Mouse (Mus musculus) forebrain, postnatal 0 days (tissue): ENCODE measurements around the gene Ndufb3. TPM values are rescaled to one million over a fixed set of nuclear protein-coding genes. Genes with fewer than 3 reads are reported as not detected.
"Not testable (repeated sequence)": the region's sequence is repeated elsewhere in the genome, so short reads cannot be mapped to it uniquely, and the experiment has no call there.

Experiments
- ATAC-seq: fragments of 200-750 bp; cut with Nextera tagmentation; 2 replicates; pipeline ENCODE4 v1.8.0; 2017; ENCODE audit warnings: mild to moderate bottlenecking, moderate library complexity
- DNase-seq: peaks from one replicate; pipeline ENCODE4 v3.0.0-alpha.2; 2015
- H3K27ac ChIP-seq: fragments of 300-500 bp; sonication (generic); 2 replicates; pipeline ENCODE4 v1.5.1; 2014; ENCODE audit warnings: low read depth, mild to moderate bottlenecking, antibody characterized with exemption, low read length, moderate library complexity, mixed read lengths
- H3K27me3 ChIP-seq: fragments of 300-500 bp; sonication (generic); 2 replicates; pipeline ENCODE4 v1.6.1; 2014; ENCODE audit warnings: mild to moderate bottlenecking, low read length, mixed read lengths; ENCODE audit not compliant: insufficient read depth
- H3K36me3 ChIP-seq: fragments of 300-500 bp; sonication (generic); 2 replicates; pipeline ENCODE4 v1.6.1; 2014; ENCODE audit warnings: mild to moderate bottlenecking, moderate library complexity; ENCODE audit not compliant: insufficient read depth
- H3K4me1 ChIP-seq: fragments of 300-500 bp; sonication (generic); 2 replicates; pipeline ENCODE4 v1.6.1; 2014; ENCODE audit warnings: antibody characterized with exemption; ENCODE audit not compliant: insufficient read depth
- H3K4me2 ChIP-seq: fragments of 300-500 bp; sonication (generic); 2 replicates; pipeline ENCODE4 v1.6.1; 2014; ENCODE audit warnings: low read depth, mild to moderate bottlenecking, moderate library complexity
- H3K4me3 ChIP-seq: fragments of 300-500 bp; sonication (generic); 2 replicates; pipeline ENCODE4 v1.5.1; 2014; ENCODE audit warnings: low read depth, low read length, mixed read lengths
- H3K9ac ChIP-seq: fragments of 300-500 bp; sonication (generic); 2 replicates; pipeline ENCODE4 v1.6.1; 2014; ENCODE audit warnings: mild to moderate bottlenecking
- H3K9me3 ChIP-seq: fragments of 300-500 bp; sonication (generic); 2 replicates; pipeline ENCODE4 v1.6.1; 2016; ENCODE audit warnings: low read length
- CTCF ChIP-seq: sonication (generic); IDR thresholded peaks from 2 replicates; pipeline ENCODE4 v1.5.1; 2016; ENCODE audit warnings: antibody characterized with exemption, control low read depth, low read depth
- WGBS: fragments of 180-500 bp; shearing (Covaris S2); extraction: QIAGEN DNeasy Blood & Tissue Kit; methylation state at CpG from one replicate; pipeline ENCODE4 v1.1.7; 2014; 5-methylcytosine and 5-hydroxymethylcytosine counted together
- polyA plus RNA-seq: library from polyadenylated mRNA; unstranded; fragments of >200 nt; fragmentation: Nextera tagmentation; extraction: Ambion mirVana; gene quantifications from 2 replicates; pipeline ENCODE4 v1.2.1, GENCODE M21; 2015
- total RNA-seq: library from RNA; depleted of rRNA; stranded (reverse); fragments of >200 nt; gene quantifications from 2 replicates; pipeline ENCODE4 v1.2.3, GENCODE M21; 2014

The Ndufb3 gene
- total and polyA plus RNA-seq, 2 experiments from 2014 or later, result 98.4 to 198 TPM

GRCm38 (mm10) chr1:58603738-58604137, 17.6 kb downstream of the Ndufb3 start:
- Histone ChIP-seq H3K27ac (no peak overlapping the region), H3K4me2 (no peak overlapping the region), H3K9ac (no peak overlapping the region), H3K4me3 (no peak overlapping the region), H3K4me1 (no peaks in the 10 kb centered on the region), H3K36me3 (no peaks in the 10 kb centered on the region), H3K9me3 (no peaks in the 10 kb centered on the region), H3K27me3 (no peaks in the 10 kb centered on the region)
- 82% methylated on average over 4 of the region's 4 CpGs for WGBS
- DNase-seq (no peak), ATAC-seq (no peak)
- TF ChIP-seq CTCF, result no peak

GRCm38 (mm10) chr1:58609591-58609990, 23.4 kb downstream of the Ndufb3 start:
- not testable (repeated sequence) for H3K27me3 ChIP-seq, DNase-seq, H3K4me2 ChIP-seq, H3K9ac ChIP-seq, H3K9me3 ChIP-seq, H3K4me3 ChIP-seq, H3K36me3 ChIP-seq, H3K4me1 ChIP-seq, H3K27ac ChIP-seq, ATAC-seq
- WGBS, result 93% methylated on average over 5 of the region's 5 CpGs

GRCm38 (mm10) chr1:58610166-58610565, 24.0 kb downstream of the Ndufb3 start:
- DNase-seq (no peak), ATAC-seq (no peak)
- H3K9me3 ChIP-seq, result no peaks in the 10 kb centered on the region
- H3K4me1 ChIP-seq, result no peaks in the 10 kb centered on the region
- no peaks in the 10 kb centered on the region for H3K36me3 ChIP-seq
- TF ChIP-seq CTCF, result no peak
- 88% methylated on average over 1 of the region's 1 CpGs for WGBS
- no peaks in the 10 kb centered on the region for H3K27me3 ChIP-seq
- H3K27ac ChIP-seq, result no peak overlapping the region
- H3K4me2 ChIP-seq, result no peak overlapping the region
- H3K4me3 ChIP-seq, result no peak overlapping the region
- H3K9ac ChIP-seq, result no peak overlapping the region

- no peak for DNase-seq
- H3K9me3 ChIP-seq, result no peaks in the 10 kb centered on the region
- H3K27ac ChIP-seq, result no peak overlapping the region
- H3K4me1 ChIP-seq, result no peaks in the 10 kb centered on the region
- no peak overlapping the region for H3K4me3 ChIP-seq
- H3K36me3 ChIP-seq, result no peaks in the 10 kb centered on the region
- no peak for ATAC-seq
- TF ChIP-seq CTCF, result no peak
- no peak overlapping the region for H3K4me2 ChIP-seq
- no peak overlapping the region for H3K9ac ChIP-seq
- 44% methylated on average over 1 of the region's 1 CpGs for WGBS
- no peaks in the 10 kb centered on the region for H3K27me3 ChIP-seq
Measured at GRCm38 (mm10) chr1:58610611-58611010, 24.4 kb downstream of the Ndufb3 start.

- 0 out of 2 replicates have a peak, but pooled peaks cover 2% of the 10 kb centered on the region for H3K4me1 ChIP-seq
- no peaks in the 10 kb centered on the region for H3K36me3 ChIP-seq
- no peak overlapping the region for H3K27ac ChIP-seq
- no peak overlapping the region for H3K4me3 ChIP-seq
- no peak for TF ChIP-seq CTCF
- ATAC-seq, result no peak
- no peaks in the 10 kb centered on the region for H3K27me3 ChIP-seq
- no peak overlapping the region for H3K9ac ChIP-seq
- DNase-seq, result no peak
- 83% methylated on average over 6 of the region's 6 CpGs for WGBS
- no peaks in the 10 kb centered on the region for H3K9me3 ChIP-seq
- H3K4me2 ChIP-seq, result no peak overlapping the region
Measured at GRCm38 (mm10) chr1:58613786-58614185, 27.6 kb downstream of the Ndufb3 start.

- Histone ChIP-seq H3K4me3 (no peak overlapping the region), H3K36me3 (no peaks in the 10 kb centered on the region), H3K4me2 (no peak overlapping the region), H3K27me3 (no peaks in the 10 kb centered on the region), H3K9ac (no peak overlapping the region), H3K9me3 (no peaks in the 10 kb centered on the region), H3K27ac (no peak overlapping the region), H3K4me1 (0 out of 2 replicates have a peak, but pooled peaks cover 2% of the 10 kb centered on the region)
- ATAC-seq (no peak), DNase-seq (no peak)
- no peak for TF ChIP-seq CTCF
- WGBS, result 55% methylated on average over 3 of the region's 3 CpGs
Measured at GRCm38 (mm10) chr1:58614424-58614823, 28.2 kb downstream of the Ndufb3 start.

GRCm38 (mm10) chr1:58615146-58615545, 29.0 kb downstream of the Ndufb3 start:
- 0 out of 2 replicates have a peak, but pooled peaks cover 2% of the 10 kb centered on the region for H3K4me1 ChIP-seq
- 87% methylated on average over 4 of the region's 4 CpGs for WGBS
- no peaks in the 10 kb centered on the region for H3K27me3 ChIP-seq
- ATAC-seq, result no peak
- H3K36me3 ChIP-seq, result no peaks in the 10 kb centered on the region
- no peaks in the 10 kb centered on the region for H3K9me3 ChIP-seq
- no peak for DNase-seq
- H3K9ac ChIP-seq, result no peak overlapping the region
- no peak overlapping the region for H3K27ac ChIP-seq
- no peak overlapping the region for H3K4me2 ChIP-seq
- no peak overlapping the region for H3K4me3 ChIP-seq
- TF ChIP-seq CTCF, result no peak

- Histone ChIP-seq H3K9ac (no peak overlapping the region), H3K4me3 (no peak overlapping the region), H3K9me3 (no peaks in the 10 kb centered on the region), H3K4me1 (0 out of 2 replicates have a peak, but pooled peaks cover 2% of the 10 kb centered on the region), H3K27ac (no peak overlapping the region), H3K4me2 (no peak overlapping the region), H3K36me3 (no peaks in the 10 kb centered on the region), H3K27me3 (no peaks in the 10 kb centered on the region)
- DNase-seq (no peak), ATAC-seq (no peak)
- TF ChIP-seq CTCF, result no peak
- WGBS, result 64% methylated on average over 3 of the region's 3 CpGs
Measured at GRCm38 (mm10) chr1:58616176-58616575, 30.0 kb downstream of the Ndufb3 start.
